8 mouse cellular contexts compared by ENCODE assay signal in the genomic region with DNA sequence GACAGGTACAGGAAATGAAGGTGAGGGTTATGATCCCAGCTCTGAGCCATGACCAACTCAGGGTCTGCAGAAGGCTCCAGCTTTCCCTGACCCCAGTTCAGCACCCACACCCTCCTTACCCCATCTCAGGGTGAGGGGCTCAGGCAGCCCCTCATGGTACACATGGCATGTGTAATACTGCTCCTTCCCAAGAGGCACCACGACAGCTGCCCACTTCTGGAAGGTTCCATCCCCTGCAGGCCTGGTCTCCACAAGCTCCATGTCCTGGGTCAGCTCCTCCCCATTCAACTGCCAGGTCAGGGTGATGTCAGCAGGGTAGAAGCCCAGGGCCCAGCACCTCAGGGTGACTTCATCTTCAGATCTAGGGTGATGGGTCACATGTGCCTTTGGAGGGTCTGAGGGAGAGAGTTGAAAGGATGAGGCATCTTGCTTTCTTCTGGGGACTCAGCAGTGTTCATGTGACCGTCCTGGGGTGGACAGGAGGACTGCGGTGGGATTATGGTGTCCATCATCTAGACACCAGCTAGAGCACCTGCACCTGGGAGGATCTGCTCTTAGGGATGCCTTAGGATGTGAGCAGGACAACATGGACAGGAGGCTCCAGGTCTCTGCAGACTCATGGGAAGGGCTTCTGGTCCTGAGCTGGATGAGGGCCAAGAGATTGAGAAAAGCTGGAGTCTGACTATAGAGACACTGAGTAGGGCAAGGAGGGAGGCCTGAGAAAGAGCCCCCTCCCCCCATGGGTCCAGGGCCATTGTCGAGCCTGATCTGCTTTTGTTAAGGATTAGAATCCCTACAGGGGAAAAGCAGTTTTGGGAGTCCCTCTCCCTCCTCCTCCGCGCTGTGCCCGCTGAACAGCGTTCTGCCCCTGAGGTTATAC. TPM values are rescaled to one million over a fixed set of nuclear protein-coding genes. Genes with fewer than 3 reads are reported as not detected.
DNase-seq lines count a peak whose midpoint lies in the region; ATAC-seq and TF ChIP-seq lines count a peak whose summit lies in the region.
"Not testable (repeated sequence)": the region's sequence is repeated elsewhere in the genome, so short reads cannot be mapped to it uniquely, and the experiment has no call there.
"Had no signal": no experiment of that assay in that cellular context is flagged by ENCODE, and none has a peak within 500 bp of the region (broad histone marks: within the 10 kb centered on the region; RNA-seq: fewer than 3 reads in every experiment).

No protein-coding gene starts in this region.

- H3K36me3 ChIP-seq in forebrain, embryonic 13.5 days (ENCODE audit: poor library complexity, severe bottlenecking); heart, embryonic 16.5 days (ENCODE audit: control insufficient read depth, insufficient read depth); intestine, postnatal 0 days (ENCODE audit: control insufficient read depth, insufficient read depth); liver, embryonic 11.5 days (ENCODE audit: control insufficient read depth, insufficient read depth, low read length); midbrain, embryonic 10.5 days: not testable (repeated sequence)

- WGBS in forebrain, embryonic 13.5 days = 34% methylated on average over 8 of the region's 8 CpGs
- WGBS in heart, embryonic 16.5 days = 54% methylated on average over 7 of the region's 8 CpGs
- 64% methylated on average over 8 of the region's 8 CpGs for WGBS in intestine, postnatal 0 days
- 68% methylated on average over 8 of the region's 8 CpGs for WGBS in liver, embryonic 11.5 days
- WGBS in midbrain, embryonic 10.5 days = 41% methylated on average over 8 of the region's 8 CpGs
- 41% methylated on average over 8 of the region's 8 CpGs for WGBS in olfactory bulb, adult 2 months

- 0 out of 2 replicates have a peak overlapping the region, but pooled peaks have one; percentile 20 for H3K27ac ChIP-seq in brown adipose tissue, adult 24 weeks (replicated peaks; ENCODE audit: low read depth, low read length)
- H3K27ac ChIP-seq in forebrain, embryonic 13.5 days; heart, embryonic 16.5 days (ENCODE audit: low read length); intestine, postnatal 0 days (ENCODE audit: low read depth, low read length); liver, embryonic 11.5 days (ENCODE audit: low read depth, low read length); olfactory bulb, adult 2 months (ENCODE audit: insufficient read depth, low read depth, low read length): not testable (repeated sequence)
- peak overlapping the region; percentile 46; the same call in 1 of the 2 replicates for H3K27ac ChIP-seq in midbrain, embryonic 10.5 days (replicated peaks)

- peak overlapping the region; percentile 65 for H3K9ac ChIP-seq in forebrain, embryonic 13.5 days
- peak overlapping the region; percentile 38; the same call in 1 of the 2 replicates for H3K9ac ChIP-seq in heart, embryonic 16.5 days (ENCODE audit: low read length)
- not testable (repeated sequence) for H3K9ac ChIP-seq in intestine, postnatal 0 days (ENCODE audit: low read depth, low read length); liver, embryonic 11.5 days (ENCODE audit: low read depth, low read length)

- not testable (repeated sequence) for ATAC-seq in forebrain, embryonic 13.5 days; heart, embryonic 16.5 days (replicated peaks; ENCODE audit: extremely low read depth, insufficient read depth, low FRiP score); intestine, postnatal 0 days; liver, embryonic 11.5 days (replicated peaks; ENCODE audit: low FRiP score)

- not testable (repeated sequence) for H3K9me3 ChIP-seq in forebrain, embryonic 13.5 days (replicated peaks); heart, embryonic 16.5 days (replicated peaks; ENCODE audit: control insufficient read depth, low read length); intestine, postnatal 0 days (ENCODE audit: control insufficient read depth); liver, embryonic 11.5 days (ENCODE audit: control insufficient read depth, low read length); midbrain, embryonic 10.5 days (replicated peaks)

- peak overlapping the region; percentile 81 for H3K4me2 ChIP-seq in forebrain, embryonic 13.5 days
- H3K4me2 ChIP-seq in heart, embryonic 16.5 days (ENCODE audit: low read depth, low read length) = peak overlapping the region; percentile 84
- H3K4me2 ChIP-seq in intestine, postnatal 0 days (replicated peaks; ENCODE audit: low read depth) = peak overlapping the region; percentile 89
- H3K4me2 ChIP-seq in liver, embryonic 11.5 days = peak overlapping the region; percentile 83

- H3K4me3 ChIP-seq in brown adipose tissue, adult 24 weeks (ENCODE audit: insufficient read depth, low read depth, low read length) = peak overlapping the region; percentile 80
- H3K4me3 ChIP-seq in forebrain, embryonic 13.5 days = peak overlapping the region; percentile 47
- H3K4me3 ChIP-seq in heart, embryonic 16.5 days (ENCODE audit: low read length) = peak overlapping the region; percentile 61
- peak overlapping the region; percentile 59 for H3K4me3 ChIP-seq in intestine, postnatal 0 days (ENCODE audit: low read depth, low read length)
- H3K4me3 ChIP-seq in liver, embryonic 11.5 days (ENCODE audit: low read depth, low read length) = peak overlapping the region; percentile 59
- H3K4me3 ChIP-seq in midbrain, embryonic 10.5 days = peak overlapping the region; percentile 61
- H3K4me3 ChIP-seq in olfactory bulb, adult 2 months (ENCODE audit: insufficient read depth, low read depth, low read length) = peak overlapping the region; percentile 40

- H3K4me1 ChIP-seq in brown adipose tissue, adult 24 weeks (ENCODE audit: control insufficient read depth, insufficient read depth, insufficient read length, low read length); forebrain, embryonic 13.5 days; heart, embryonic 16.5 days (ENCODE audit: control insufficient read depth, insufficient read depth, low read length); intestine, postnatal 0 days (replicated peaks; ENCODE audit: control insufficient read depth, insufficient read depth, low read length); liver, embryonic 11.5 days (replicated peaks; ENCODE audit: control insufficient read depth, insufficient read depth, low read length): not testable (repeated sequence)
- peaks cover 15% of the 10 kb centered on the region for H3K4me1 ChIP-seq in midbrain, embryonic 10.5 days
- peaks cover 12% of the 10 kb centered on the region for H3K4me1 ChIP-seq in olfactory bulb, adult 2 months (ENCODE audit: control insufficient read depth, insufficient read depth, low read length)

- not testable (repeated sequence) for H3K27me3 ChIP-seq in forebrain, embryonic 13.5 days; heart, embryonic 16.5 days (ENCODE audit: control insufficient read depth, insufficient read depth, low read length); intestine, postnatal 0 days (replicated peaks; ENCODE audit: control insufficient read depth, insufficient read depth, low read length); liver, embryonic 11.5 days (replicated peaks; ENCODE audit: control insufficient read depth, insufficient read depth, low read length); midbrain, embryonic 10.5 days (ENCODE audit: low read depth, poor library complexity, severe bottlenecking)

- DNase-seq in liver, embryonic 11.5 days (ENCODE audit: low spot score); midbrain, embryonic 10.5 days (ENCODE audit: low spot score): not testable (repeated sequence)

- not testable (repeated sequence) for TF ChIP-seq CTCF in intestine, postnatal 0 days (IDR thresholded peaks at IDR 0.05; ENCODE audit: low read depth); olfactory bulb, adult 2 months (IDR thresholded peaks at IDR 0.05; ENCODE audit: insufficient read depth, low read depth, low read length)

- TF ChIP-seq POLR2A in olfactory bulb, adult 2 months (IDR thresholded peaks at IDR 0.05; ENCODE audit: insufficient read depth, low read depth, low read length) = not testable (repeated sequence)

RNA-seq across cellular contexts. Expression of a gene that starts 1.7 kb away (rescaled TPM):
- polyA plus RNA-seq in brown adipose tissue, adult 24 weeks (2012; ENCODE audit: insufficient read depth, insufficient read length, missing spikeins) = 16.3 and 22.1 TPM in 2 replicates
- polyA plus RNA-seq in forebrain, embryonic 13.5 days (2015; fragmentation: Nextera tagmentation; extraction: Ambion mirVana) = 5.6 and 5.7 TPM in 2 replicates
- polyA plus RNA-seq in heart, embryonic 16.5 days (2015; fragmentation: Nextera tagmentation; extraction: Ambion mirVana) = 9.6 and 19.7 TPM in 2 replicates
- polyA plus RNA-seq in intestine, postnatal 0 days (2015; fragmentation: Nextera tagmentation; extraction: Ambion mirVana) = 68.3 and 71.7 TPM in 2 replicates
- polyA plus RNA-seq in liver, embryonic 11.5 days (2014; fragmentation: Nextera tagmentation; extraction: Ambion mirVana) = 15.9 and 16.1 TPM in 2 replicates
- polyA plus RNA-seq in midbrain, embryonic 10.5 days (2016; fragmentation: Nextera tagmentation; extraction: Ambion mirVana) = 3.5 and 4.9 TPM in 2 replicates
- 151 TPM in 1 of 2 replicates, not detected in the other for polyA plus RNA-seq in olfactory bulb, adult 2 months (2012; ENCODE audit: insufficient read depth, insufficient read length, low replicate concordance, missing spikeins)

RNA-seq across cellular contexts. Expression of a gene that starts 10.6 kb away (rescaled TPM):
- polyA plus RNA-seq in brown adipose tissue, adult 24 weeks (2012; ENCODE audit: insufficient read depth, insufficient read length, missing spikeins) = 3.3 and 3.9 TPM in 2 replicates
- 6.3 and 6.5 TPM in 2 replicates for polyA plus RNA-seq in forebrain, embryonic 13.5 days (2015; fragmentation: Nextera tagmentation; extraction: Ambion mirVana)
- 1.8 and 2.5 TPM in 2 replicates for polyA plus RNA-seq in heart, embryonic 16.5 days (2015; fragmentation: Nextera tagmentation; extraction: Ambion mirVana)
- polyA plus RNA-seq in intestine, postnatal 0 days (2015; fragmentation: Nextera tagmentation; extraction: Ambion mirVana) = 1.4 and 1.5 TPM in 2 replicates
- 3.1 and 3.5 TPM in 2 replicates for polyA plus RNA-seq in liver, embryonic 11.5 days (2014; fragmentation: Nextera tagmentation; extraction: Ambion mirVana)
- polyA plus RNA-seq in midbrain, embryonic 10.5 days (2016; fragmentation: Nextera tagmentation; extraction: Ambion mirVana) = 4.4 and 5.9 TPM in 2 replicates
- not detected in 2 replicates for polyA plus RNA-seq in olfactory bulb, adult 2 months (2012; ENCODE audit: insufficient read depth, insufficient read length, low replicate concordance, missing spikeins)

RNA-seq across cellular contexts. Expression of a gene that starts 11.6 kb away (rescaled TPM):
- polyA plus RNA-seq in brown adipose tissue, adult 24 weeks (2012; ENCODE audit: insufficient read depth, insufficient read length, missing spikeins) = 57.5 and 83.0 TPM in 2 replicates
- polyA plus RNA-seq in forebrain, embryonic 13.5 days (2015; fragmentation: Nextera tagmentation; extraction: Ambion mirVana) = 4.0 TPM in 2 replicates
- polyA plus RNA-seq in heart, embryonic 16.5 days (2015; fragmentation: Nextera tagmentation; extraction: Ambion mirVana) = 10.1 and 12.6 TPM in 2 replicates
- 19.5 and 21.2 TPM in 2 replicates for polyA plus RNA-seq in intestine, postnatal 0 days (2015; fragmentation: Nextera tagmentation; extraction: Ambion mirVana)
- polyA plus RNA-seq in liver, embryonic 11.5 days (2014; fragmentation: Nextera tagmentation; extraction: Ambion mirVana) = 9.5 and 10.2 TPM in 2 replicates
- 7.0 and 8.4 TPM in 2 replicates for polyA plus RNA-seq in midbrain, embryonic 10.5 days (2016; fragmentation: Nextera tagmentation; extraction: Ambion mirVana)
- not detected in 2 replicates for polyA plus RNA-seq in olfactory bulb, adult 2 months (2012; ENCODE audit: insufficient read depth, insufficient read length, low replicate concordance, missing spikeins)

RNA-seq across cellular contexts. Expression of a gene that starts 11.8 kb away (rescaled TPM):
- not detected in 2 replicates for polyA plus RNA-seq in brown adipose tissue, adult 24 weeks (2012; ENCODE audit: insufficient read depth, insufficient read length, missing spikeins)
- polyA plus RNA-seq in forebrain, embryonic 13.5 days (2015; fragmentation: Nextera tagmentation; extraction: Ambion mirVana) = not detected in 2 replicates
- not detected in 2 replicates for polyA plus RNA-seq in heart, embryonic 16.5 days (2015; fragmentation: Nextera tagmentation; extraction: Ambion mirVana)
- polyA plus RNA-seq in intestine, postnatal 0 days (2015; fragmentation: Nextera tagmentation; extraction: Ambion mirVana) = 2.8 and 3.1 TPM in 2 replicates
- not detected in 2 replicates for polyA plus RNA-seq in liver, embryonic 11.5 days (2014; fragmentation: Nextera tagmentation; extraction: Ambion mirVana)
- not detected in 2 replicates for polyA plus RNA-seq in midbrain, embryonic 10.5 days (2016; fragmentation: Nextera tagmentation; extraction: Ambion mirVana)
- polyA plus RNA-seq in olfactory bulb, adult 2 months (2012; ENCODE audit: insufficient read depth, insufficient read length, low replicate concordance, missing spikeins) = not detected in 2 replicates
- polyA plus RNA-seq: gonadal fat pad, adult 2 months had no signal

RNA-seq across cellular contexts. Expression of a gene that starts 27.2 kb away (rescaled TPM):
- polyA plus RNA-seq in brown adipose tissue, adult 24 weeks (2012; ENCODE audit: insufficient read depth, insufficient read length, missing spikeins) = not detected in 2 replicates
- polyA plus RNA-seq in forebrain, embryonic 13.5 days (2015; fragmentation: Nextera tagmentation; extraction: Ambion mirVana) = not detected in 2 replicates
- 0.24 TPM in 1 of 2 replicates, not detected in the other for polyA plus RNA-seq in heart, embryonic 16.5 days (2015; fragmentation: Nextera tagmentation; extraction: Ambion mirVana)
- 84.2 and 86.5 TPM in 2 replicates for polyA plus RNA-seq in intestine, postnatal 0 days (2015; fragmentation: Nextera tagmentation; extraction: Ambion mirVana)
- polyA plus RNA-seq in liver, embryonic 11.5 days (2014; fragmentation: Nextera tagmentation; extraction: Ambion mirVana) = not detected in 2 replicates
- polyA plus RNA-seq in midbrain, embryonic 10.5 days (2016; fragmentation: Nextera tagmentation; extraction: Ambion mirVana) = not detected in 2 replicates
- polyA plus RNA-seq in olfactory bulb, adult 2 months (2012; ENCODE audit: insufficient read depth, insufficient read length, low replicate concordance, missing spikeins) = not detected in 2 replicates
